Mouse (Mus musculus) liver, adult (tissue): ENCODE data around the gene Spns2.

ENCODE experiments used
- GATA4 ChIP-seq: IDR thresholded peaks from 2 replicates; pipeline ENCODE4 v1.6.1; 2014; ENCODE audit warnings: mild to moderate bottlenecking, low read length; ENCODE audit not compliant: insufficient replicate concordance

Gene Spns2

GRCm38 (mm10) chr11:72415155-72415554 lies 74.5 kb downstream of the Spns2 start:
- TF ChIP-seq GATA4 = no peak

GRCm38 (mm10) chr11:72413601-72414190 lies 76.0 kb downstream of the Spns2 start:
- TF ChIP-seq GATA4 = no peak

GRCm38 (mm10) chr11:72413016-72413415 lies 76.7 kb downstream of the Spns2 start:
- TF ChIP-seq GATA4 = no peak

GRCm38 (mm10) chr11:72411945-72412344 lies 77.8 kb downstream of the Spns2 start:
- TF ChIP-seq GATA4 = no peak

GRCm38 (mm10) chr11:72411093-72411921 lies 78.4 kb downstream of the Spns2 start, which contains the start of gene Smtnl2:
Gene Smtnl2 (minus strand): TSS chr11:72411713.
- TF ChIP-seq GATA4 = no peak

- no peak for TF ChIP-seq GATA4
These were observed 79.1 kb downstream of the Spns2 start for GRCm38 (mm10) chr11:72410521-72411092.

GRCm38 (mm10) chr11:72409649-72410385 lies 79.9 kb downstream of the Spns2 start:
- TF ChIP-seq GATA4 = no peak

GRCm38 (mm10) chr11:72408451-72409170 lies 81.1 kb downstream of the Spns2 start:
- no peak for TF ChIP-seq GATA4

GRCm38 (mm10) chr11:72407574-72407973 lies 82.1 kb downstream of the Spns2 start:
- no peak for TF ChIP-seq GATA4

- no peak for TF ChIP-seq GATA4
These were observed 82.6 kb downstream of the Spns2 start for GRCm38 (mm10) chr11:72407081-72407480.

- no peak for TF ChIP-seq GATA4
These were observed 83.5 kb downstream of the Spns2 start for GRCm38 (mm10) chr11:72406079-72406675.

GRCm38 (mm10) chr11:72405532-72405931 lies 84.2 kb downstream of the Spns2 start:
- TF ChIP-seq GATA4 = no peak

GRCm38 (mm10) chr11:72402969-72403368 lies 86.7 kb downstream of the Spns2 start:
- no peak for TF ChIP-seq GATA4

GRCm38 (mm10) chr11:72402017-72402416 lies 87.7 kb downstream of the Spns2 start:
- no peak for TF ChIP-seq GATA4
